Mouse (Mus musculus): ENCODE measurements around the gene Frmd4a.
"Not testable (repeated sequence)": the region's sequence is repeated elsewhere in the genome, so short reads cannot be mapped to it uniquely, and the experiment has no call there.

Frmd4a gene

GRCm38 (mm10) chr2:4555221-4555631 is 537.7 kb downstream of the Frmd4a start:
- DNase-seq (ENCODE audit: low read depth, low spot score), result no peak

- DNase-seq (ENCODE audit: low read depth, low spot score), result no peak
These were observed 538.7 kb downstream of the Frmd4a start for GRCm38 (mm10) chr2:4556188-4556587.

GRCm38 (mm10) chr2:4557028-4557427 is 539.5 kb downstream of the Frmd4a start:
- no peak for DNase-seq (ENCODE audit: low read depth, low spot score)

GRCm38 (mm10) chr2:4557466-4557865 is 539.9 kb downstream of the Frmd4a start:
- no peak for DNase-seq (ENCODE audit: low read depth, low spot score)

- no peak for DNase-seq (ENCODE audit: low read depth, low spot score)
These were observed 541.2 kb downstream of the Frmd4a start for GRCm38 (mm10) chr2:4558651-4559203.

- DNase-seq (ENCODE audit: low read depth, low spot score), result peak; percentile 78
These were observed 541.8 kb downstream of the Frmd4a start for GRCm38 (mm10) chr2:4559211-4559882.

GRCm38 (mm10) chr2:4559883-4560247 is 542.3 kb downstream of the Frmd4a start:
- DNase-seq (ENCODE audit: low read depth, low spot score), result no peak

GRCm38 (mm10) chr2:4560516-4560915 is 543.0 kb downstream of the Frmd4a start:
- not testable (repeated sequence) for DNase-seq (ENCODE audit: low read depth, low spot score)

- no peak for DNase-seq (ENCODE audit: low read depth, low spot score)
These were observed 543.7 kb downstream of the Frmd4a start for GRCm38 (mm10) chr2:4561196-4561595.

- DNase-seq (ENCODE audit: low read depth, low spot score), result no peak
These were observed 544.9 kb downstream of the Frmd4a start for GRCm38 (mm10) chr2:4562373-4562772.

GRCm38 (mm10) chr2:4562826-4563225 is 545.3 kb downstream of the Frmd4a start:
- DNase-seq (ENCODE audit: low read depth, low spot score), result no peak

GRCm38 (mm10) chr2:4563322-4563721 is 545.8 kb downstream of the Frmd4a start:
- no peak for DNase-seq (ENCODE audit: low read depth, low spot score)

GRCm38 (mm10) chr2:4566260-4566955 is 548.9 kb downstream of the Frmd4a start:
- DNase-seq (ENCODE audit: low read depth, low spot score), result no peak

- no peak for DNase-seq (ENCODE audit: low read depth, low spot score)
These were observed 549.6 kb downstream of the Frmd4a start for GRCm38 (mm10) chr2:4566956-4567680.

GRCm38 (mm10) chr2:4568967-4569366 is 551.5 kb downstream of the Frmd4a start:
- DNase-seq (ENCODE audit: low read depth, low spot score), result no peak

- DNase-seq (ENCODE audit: low read depth, low spot score), result no peak
These were observed 552.8 kb downstream of the Frmd4a start for GRCm38 (mm10) chr2:4570186-4570861.

- DNase-seq (ENCODE audit: low read depth, low spot score), result no peak
These were observed 555.2 kb downstream of the Frmd4a start for GRCm38 (mm10) chr2:4572498-4573263.

- no peak for DNase-seq (ENCODE audit: low read depth, low spot score)
These were observed 555.9 kb downstream of the Frmd4a start for GRCm38 (mm10) chr2:4573386-4573785.

- no peak for DNase-seq (ENCODE audit: low read depth, low spot score)
These were observed 556.7 kb downstream of the Frmd4a start for GRCm38 (mm10) chr2:4574251-4574650.

GRCm38 (mm10) chr2:4575163-4575562 is 557.6 kb downstream of the Frmd4a start:
- no peak for DNase-seq (ENCODE audit: low read depth, low spot score)

GRCm38 (mm10) chr2:4575975-4576374 is 558.5 kb downstream of the Frmd4a start:
- DNase-seq (ENCODE audit: low read depth, low spot score), result no peak

Measured in brain, embryonic 18.5 days (tissue).